Comparison of ENCODE assay signal across 8 mouse cellular contexts in genomic region chr1:55618617-55619286, GRCm38 (mm10).
DNase-seq lines count a peak whose midpoint lies in the region; ATAC-seq and TF ChIP-seq lines count a peak whose summit lies in the region.
"Had no signal": no experiment of that assay in that cellular context is flagged by ENCODE, and none has a peak within 500 bp of the region (broad histone marks: within the 10 kb centered on the region; RNA-seq: fewer than 3 reads in every experiment).

No protein-coding gene starts in this region.

- H3K36me3 ChIP-seq in midbrain, postnatal 0 days (ENCODE audit: insufficient read depth, low read length) = no peaks in the 10 kb centered on the region
- H3K36me3 ChIP-seq in midbrain, embryonic 16.5 days (ENCODE audit: control insufficient read depth, insufficient read depth, low read length) = no peaks in the 10 kb centered on the region
- H3K36me3 ChIP-seq in forebrain, embryonic 12.5 days (replicated peaks) = no peaks in the 10 kb centered on the region
- H3K36me3 ChIP-seq in forebrain, embryonic 13.5 days (ENCODE audit: poor library complexity, severe bottlenecking) = no peaks in the 10 kb centered on the region

- H3K9me3 ChIP-seq in midbrain, postnatal 0 days (ENCODE audit: low read length) = no peaks in the 10 kb centered on the region
- no peaks in the 10 kb centered on the region for H3K9me3 ChIP-seq in midbrain, embryonic 16.5 days (replicated peaks; ENCODE audit: control insufficient read depth, low read length, poor library complexity, severe bottlenecking)
- no peaks in the 10 kb centered on the region for H3K9me3 ChIP-seq in forebrain, embryonic 12.5 days
- H3K9me3 ChIP-seq in forebrain, embryonic 13.5 days (replicated peaks) = no peaks in the 10 kb centered on the region

- no peak for TF ChIP-seq CTCF in midbrain, postnatal 0 days (IDR thresholded peaks at IDR 0.05)

- no peaks in the 10 kb centered on the region for H3K27me3 ChIP-seq in midbrain, postnatal 0 days (ENCODE audit: insufficient read depth, low read length)
- H3K27me3 ChIP-seq in midbrain, embryonic 16.5 days (ENCODE audit: control insufficient read depth, insufficient read depth, low read depth, low read length) = no peaks in the 10 kb centered on the region
- no peaks in the 10 kb centered on the region for H3K27me3 ChIP-seq in forebrain, embryonic 12.5 days
- H3K27me3 ChIP-seq in forebrain, embryonic 13.5 days = no peaks in the 10 kb centered on the region

- intact Hi-C loops in heart, postnatal 25 days (cut with DNase I) = no loop called here

- peak; percentile 51 for DNase-seq in midbrain, postnatal 0 days (ENCODE audit: low spot score)
- peak; percentile 1 for DNase-seq in cerebellum, adult 8-10 months
- DNase-seq in heart, postnatal 25 days (ENCODE audit: low spot score) = peak; percentile 21
- peak; percentile 50 to 56 for DNase-seq in right cerebral cortex, postnatal 10 days (ENCODE audit: low spot score in 2 of 2)

- H3K4me2 ChIP-seq in midbrain, postnatal 0 days (ENCODE audit: low read depth, low read length, poor library complexity, severe bottlenecking) = no peak overlapping the region
- H3K4me2 ChIP-seq in midbrain, embryonic 16.5 days (ENCODE audit: low read length) = no peak overlapping the region
- H3K4me2 ChIP-seq in forebrain, embryonic 12.5 days = no peak overlapping the region
- H3K4me2 ChIP-seq in forebrain, embryonic 13.5 days = no peak overlapping the region

- H3K27ac ChIP-seq in midbrain, postnatal 0 days (ENCODE audit: low read depth, low read length) = no peak overlapping the region
- no peak overlapping the region for H3K27ac ChIP-seq in midbrain, embryonic 16.5 days (ENCODE audit: low read length)
- H3K27ac ChIP-seq in forebrain, embryonic 12.5 days = no peak overlapping the region
- H3K27ac ChIP-seq in forebrain, embryonic 13.5 days = no peak overlapping the region

- H3K9ac ChIP-seq in midbrain, postnatal 0 days (replicated peaks; ENCODE audit: low read length, poor library complexity, severe bottlenecking) = no peak overlapping the region
- no peak overlapping the region for H3K9ac ChIP-seq in midbrain, embryonic 16.5 days (ENCODE audit: low read depth, low read length)
- H3K9ac ChIP-seq in forebrain, embryonic 12.5 days = no peak overlapping the region
- no peak overlapping the region for H3K9ac ChIP-seq in forebrain, embryonic 13.5 days

- no peaks in the 10 kb centered on the region for H3K4me1 ChIP-seq in midbrain, postnatal 0 days (ENCODE audit: insufficient read depth, low read length)
- H3K4me1 ChIP-seq in midbrain, embryonic 16.5 days (ENCODE audit: control insufficient read depth, insufficient read depth, low read length) = no peaks in the 10 kb centered on the region
- no peaks in the 10 kb centered on the region for H3K4me1 ChIP-seq in forebrain, embryonic 12.5 days
- peaks cover 6% of the 10 kb centered on the region; the same call in 1 of the 2 replicates for H3K4me1 ChIP-seq in forebrain, embryonic 13.5 days

- peak; percentile 38; the same call in 1 of the 2 replicates for ATAC-seq in midbrain, postnatal 0 days (ENCODE audit: low FRiP score)
- ATAC-seq in midbrain, embryonic 16.5 days = no peak
- ATAC-seq in forebrain, embryonic 12.5 days (ENCODE audit: low FRiP score) = no peak
- no peak for ATAC-seq in forebrain, embryonic 13.5 days

- no peak overlapping the region for H3K4me3 ChIP-seq in midbrain, postnatal 0 days (ENCODE audit: low read depth, low read length)
- no peak overlapping the region for H3K4me3 ChIP-seq in midbrain, embryonic 16.5 days (ENCODE audit: low read depth, low read length)
- H3K4me3 ChIP-seq in forebrain, embryonic 12.5 days (replicated peaks) = no peak overlapping the region
- H3K4me3 ChIP-seq in forebrain, embryonic 13.5 days = no peak overlapping the region
- H3K4me3 ChIP-seq: erythroblast, embryonic 14.5 days had no signal

- WGBS in midbrain, postnatal 0 days = 74% methylated on average over 7 of the region's 7 CpGs
- 70% methylated on average over 7 of the region's 7 CpGs for WGBS in midbrain, embryonic 16.5 days
- 79% methylated on average over 7 of the region's 7 CpGs for WGBS in forebrain, embryonic 12.5 days
- 81% methylated on average over 7 of the region's 7 CpGs for WGBS in forebrain, embryonic 13.5 days

Comparison
In these comparisons a context has a peak if more than half of its experiments do, and no peak if none do; other contexts are left out.
1. DNase-seq: peak in every context shown above with its lines; median percentile 53 in right cerebral cortex, postnatal 10 days; 51 in midbrain, postnatal 0 days; 21 in heart, postnatal 25 days; 1 in cerebellum, adult 8-10 months.